Mouse (Mus musculus): ENCODE measurements around the gene Parvg.
"Not testable (repeated sequence)": the region's sequence is repeated elsewhere in the genome, so short reads cannot be mapped to it uniquely, and the experiment has no call there.

Parvg gene

GRCm38 (mm10) chr15:84323966-84324869 is at the start of gene Parvg:
Gene Parvg (plus strand): TSS chr15:84324026.
- no peak for DNase-seq

- DNase-seq: no peak
Observed at GRCm38 (mm10) chr15:84276066-84276465, 47.8 kb upstream of the Parvg start.

- peak; percentile 84 for DNase-seq
Observed at GRCm38 (mm10) chr15:84278091-84278490, 45.7 kb upstream of the Parvg start.

GRCm38 (mm10) chr15:84278656-84279055 is 45.2 kb upstream of the Parvg start:
- no peak for DNase-seq

- no peak for DNase-seq
Observed at GRCm38 (mm10) chr15:84280309-84280708, 43.5 kb upstream of the Parvg start.

GRCm38 (mm10) chr15:84280712-84281347 is 43.0 kb upstream of the Parvg start:
- DNase-seq: peak; percentile 57

GRCm38 (mm10) chr15:84282206-84283085 is 41.4 kb upstream of the Parvg start:
- no peak for DNase-seq

GRCm38 (mm10) chr15:84284059-84284458 is 39.8 kb upstream of the Parvg start:
- DNase-seq: peak; percentile 62

- DNase-seq: no peak
Observed at GRCm38 (mm10) chr15:84285453-84285852, 38.4 kb upstream of the Parvg start.

- not testable (repeated sequence) for DNase-seq
Observed at GRCm38 (mm10) chr15:84288953-84289352, 34.9 kb upstream of the Parvg start.

- no peak for DNase-seq
Observed at GRCm38 (mm10) chr15:84291097-84291496, 32.7 kb upstream of the Parvg start.

GRCm38 (mm10) chr15:84293590-84293989 is 30.2 kb upstream of the Parvg start:
- DNase-seq: no peak

GRCm38 (mm10) chr15:84294391-84294790 is 29.4 kb upstream of the Parvg start:
- no peak for DNase-seq

GRCm38 (mm10) chr15:84295225-84295624 is 28.6 kb upstream of the Parvg start:
- DNase-seq: no peak

- DNase-seq: no peak
Observed at GRCm38 (mm10) chr15:84297454-84297853, 26.4 kb upstream of the Parvg start.

GRCm38 (mm10) chr15:84298804-84299370 is 24.9 kb upstream of the Parvg start:
- DNase-seq: no peak

GRCm38 (mm10) chr15:84299662-84300333 is 24.0 kb upstream of the Parvg start:
- DNase-seq: no peak

- no peak for DNase-seq
Observed at GRCm38 (mm10) chr15:84300591-84300990, 23.2 kb upstream of the Parvg start.

- no peak for DNase-seq
Observed at GRCm38 (mm10) chr15:84301026-84301425, 22.8 kb upstream of the Parvg start.

- no peak for DNase-seq
Observed at GRCm38 (mm10) chr15:84301641-84302420, 22.0 kb upstream of the Parvg start.

GRCm38 (mm10) chr15:84303264-84303663 is 20.6 kb upstream of the Parvg start:
- DNase-seq: no peak
